Mouse (Mus musculus) megakaryocyte, embryonic 14.5 days (primary cell): ENCODE data around the gene Fras1.

Source experiments
- FLI1 ChIP-seq: IDR thresholded peaks from 2 replicates; pipeline ENCODE4 v1.6.1; 2012; ENCODE audit warnings: low read length, inconsistent platforms, mixed read lengths
- GATA1 ChIP-seq: IDR thresholded peaks from 3 replicates; pipeline ENCODE4 v1.6.1; 2012; ENCODE audit warnings: mixed read lengths, low read length, inconsistent platforms, borderline replicate concordance

DNA sequence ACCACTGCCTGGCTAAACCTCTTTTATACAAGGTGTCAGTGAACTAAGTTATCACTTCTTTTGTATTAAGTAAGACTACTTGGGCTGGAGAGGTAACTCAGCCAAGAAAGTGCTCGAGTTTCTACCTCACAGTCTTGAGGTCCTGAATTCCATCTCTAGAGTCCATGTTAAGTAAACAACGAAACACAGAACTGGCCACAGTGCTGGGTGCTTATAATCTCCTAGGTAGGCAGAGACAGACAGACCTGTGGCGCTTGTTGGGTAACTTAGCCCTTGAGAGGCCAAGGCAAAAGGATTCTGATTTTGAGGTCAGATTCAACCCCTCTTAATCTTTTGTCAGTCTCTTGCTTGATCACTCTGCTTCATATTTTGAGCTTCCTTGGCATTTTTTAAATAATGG, 156.8 kb downstream of the Fras1 start:
- TF ChIP-seq FLI1 (no peak), GATA1 (no peak)
